Mouse (Mus musculus) thymus, postnatal 0 days (tissue): Measurements from ENCODE around the gene Slc26a1. TPM values are rescaled to one million over a fixed set of nuclear protein-coding genes. Genes with fewer than 3 reads are reported as not detected.

ENCODE experiments used
- DNase-seq: peaks from one replicate; pipeline ENCODE4 v3.0.0-alpha.2; 2015; ENCODE audit warnings: low spot score
- polyA plus RNA-seq: library from polyadenylated mRNA; unstranded; fragments of >200 nt; fragmentation: Nextera tagmentation; extraction: Ambion mirVana; gene quantifications from 2 replicates; pipeline ENCODE4 v1.2.1, GENCODE M21; 2015

The Slc26a1 gene
- polyA plus RNA-seq, 1 experiment from 2014 or later = 0.20 TPM

- no peak for DNase-seq
These were observed 49.2 kb downstream of the Slc26a1 start for GRCm38 (mm10) chr5:108626050-108626660.

GRCm38 (mm10) chr5:108621870-108622269 lies 53.5 kb downstream of the Slc26a1 start:
- no peak for DNase-seq

Other genes with a start within 250 kb of the Slc26a1 start
- 551 and 578 TPM in 2 replicates for gene Atp5k, start 241.1 kb downstream of the Slc26a1 start, polyA plus RNA-seq
- gene Mfsd7a, start 226.7 kb downstream of the Slc26a1 start, polyA plus RNA-seq = 0.14 and 0.27 TPM in 2 replicates
- 7.8 and 8.3 TPM in 2 replicates for gene Pcgf3, start 214.3 kb downstream of the Slc26a1 start, polyA plus RNA-seq
- gene Cplx1, start 125.5 kb downstream of the Slc26a1 start, polyA plus RNA-seq = 0.20 and 0.22 TPM in 2 replicates
- gene Gak, start 45.8 kb downstream of the Slc26a1 start, polyA plus RNA-seq = 44.6 and 50.1 TPM in 2 replicates
- 25.2 and 28.3 TPM in 2 replicates for gene Tmem175, start 45.8 kb downstream of the Slc26a1 start, polyA plus RNA-seq
- gene Idua, start 15.2 kb downstream of the Slc26a1 start, polyA plus RNA-seq = 5.4 and 6.2 TPM in 2 replicates
- gene Dgkq, start 5.9 kb downstream of the Slc26a1 start, polyA plus RNA-seq = 5.0 and 6.6 TPM in 2 replicates
- 4.1 and 5.1 TPM in 2 replicates for gene Fgfrl1, start 16.8 kb upstream of the Slc26a1 start, polyA plus RNA-seq
- gene Rnf212, start 99.4 kb upstream of the Slc26a1 start, polyA plus RNA-seq = not detected in 2 replicates
- not detected in 2 replicates for gene Tmed11, start 119.8 kb upstream of the Slc26a1 start, polyA plus RNA-seq
- not detected in 2 replicates for gene Vmn2r8, start 133.3 kb upstream of the Slc26a1 start, polyA plus RNA-seq
- gene Vmn2r9, start 177.0 kb upstream of the Slc26a1 start, polyA plus RNA-seq = not detected in 2 replicates